Mouse (Mus musculus) heart, postnatal 0 days (tissue): ENCODE measurements around the gene Kif2a.

Source experiments
- CTCF ChIP-seq: IDR thresholded peaks from 2 replicates; pipeline ENCODE4 v1.5.1; 2016; ENCODE audit warnings: antibody characterized with exemption, control low read depth, low read depth
- EP300 ChIP-seq: IDR thresholded peaks from 2 replicates; pipeline ENCODE4 v1.6.1; 2016; ENCODE audit warnings: antibody characterized with exemption, low read depth

GRCm38 (mm10) chr13:107056318-107056717 is 34.4 kb upstream of the Kif2a start:
- TF ChIP-seq CTCF (peak; percentile 25; the same call in 1 of the 2 replicates), EP300 (no peak)
